Mouse (Mus musculus) left cerebral cortex, postnatal 10 days (tissue): ENCODE measurements around the gene Loxl1. TPM values are rescaled to one million over a fixed set of nuclear protein-coding genes. Genes with fewer than 3 reads are reported as not detected.
A peak's percentile ranks its signal among the peaks of the same experiment; 100 is the strongest.
"Not testable (repeated sequence)": the region's sequence is repeated elsewhere in the genome, so short reads cannot be mapped to it uniquely, and the experiment has no call there.

ENCODE experiments used
- DNase-seq, 2 experiments: peaks; one replicate each; pipeline ENCODE4 v3.0.0; 2021 to 2022; ENCODE audit warnings: low spot score in 2 of 2, mixed read lengths in 1 of 2; ENCODE audit errors: extremely low spot score in 1 of 2
- intact Hi-C: fragments of 180-260 bp; cut with DNase I; formaldehyde crosslinking; loops from one replicate; pipeline ENCODE4 v1.15.1; 2025
- total RNA-seq, 2 experiments: library from RNA; stranded (reverse); gene quantifications; 2 replicates each; pipeline ENCODE4 v1.2.3; 2021

Loxl1 gene
- total RNA-seq, 2 experiments from 2014 or later, result 3.5 to 3.9 TPM

GRCm38 (mm10) chr9:58281597-58281996 lies 31.4 kb downstream of the Loxl1 start:
- peak in 1 of 2 experiments; percentile 41 for DNase-seq
- intact Hi-C loops, result no loop called here

GRCm38 (mm10) chr9:58280259-58281109 lies 32.5 kb downstream of the Loxl1 start:
- intact Hi-C loops, result no loop called here
- DNase-seq, result peak; percentile 69 to 78

GRCm38 (mm10) chr9:58279780-58280179 lies 33.2 kb downstream of the Loxl1 start:
- DNase-seq, result no peak
- intact Hi-C loops, result no loop called here

GRCm38 (mm10) chr9:58278821-58279723 lies 33.9 kb downstream of the Loxl1 start:
- DNase-seq, result no peak
- intact Hi-C loops, result no loop called here

- DNase-seq, result no peak
- intact Hi-C loops, result no loop called here
Measured at GRCm38 (mm10) chr9:58278313-58278712, 34.7 kb downstream of the Loxl1 start.

- DNase-seq, result no peak
- intact Hi-C loops, result no loop called here
Measured at GRCm38 (mm10) chr9:58276346-58276745, 36.6 kb downstream of the Loxl1 start.

GRCm38 (mm10) chr9:58275797-58276196 lies 37.2 kb downstream of the Loxl1 start:
- no peak for DNase-seq
- intact Hi-C loops, result no loop called here

GRCm38 (mm10) chr9:58275115-58275774 lies 37.7 kb downstream of the Loxl1 start:
- DNase-seq, result peak in 1 of 2 experiments; percentile 49
- intact Hi-C loops, result no loop called here

GRCm38 (mm10) chr9:58274626-58275025 lies 38.4 kb downstream of the Loxl1 start:
- no peak for DNase-seq
- intact Hi-C loops, result loop anchor here (5.0 kb wide), 1 partner anchor 237 kb away; no protein-coding TSS in a partner anchor

GRCm38 (mm10) chr9:58274101-58274604 lies 38.8 kb downstream of the Loxl1 start:
- no peak for DNase-seq
- intact Hi-C loops, result loop anchor here (5.0 kb wide), 1 partner anchor 237 kb away; no protein-coding TSS in a partner anchor

GRCm38 (mm10) chr9:58272855-58273254 lies 40.1 kb downstream of the Loxl1 start:
- intact Hi-C loops, result loop anchor here (5.0 kb wide), 1 partner anchor 236 kb away; no protein-coding TSS in a partner anchor
- DNase-seq, result no peak

- intact Hi-C loops, result loop anchor here (5.0 kb wide), 1 partner anchor 235 kb away; no protein-coding TSS in a partner anchor
- DNase-seq, result no peak
Measured at GRCm38 (mm10) chr9:58272068-58272541, 40.9 kb downstream of the Loxl1 start.

- intact Hi-C loops, result loop anchor here (5.0 kb wide), 1 partner anchor 234 kb away; no protein-coding TSS in a partner anchor
Measured at GRCm38 (mm10) chr9:58271551-58271950, 41.4 kb downstream of the Loxl1 start.

GRCm38 (mm10) chr9:58271109-58271508 lies 41.9 kb downstream of the Loxl1 start:
- intact Hi-C loops, result loop anchor here (5.0 kb wide), 1 partner anchor 234 kb away; no protein-coding TSS in a partner anchor
- DNase-seq, result no peak

More at GRCm38 (mm10) chr9:58271551-58271950, 41.4 kb downstream of the Loxl1 start:
- DNase-seq, result not testable (repeated sequence)

- no peak for DNase-seq
- intact Hi-C loops, result loop anchor here (5.0 kb wide), 1 partner anchor 233 kb away; no protein-coding TSS in a partner anchor
Measured at GRCm38 (mm10) chr9:58270081-58270480, 42.9 kb downstream of the Loxl1 start.

GRCm38 (mm10) chr9:58268384-58269313 lies 44.3 kb downstream of the Loxl1 start:
- DNase-seq, result peak; percentile 48 to 61
- intact Hi-C loops, result no loop called here

- no peak for DNase-seq
- intact Hi-C loops, result no loop called here
Measured at GRCm38 (mm10) chr9:58267046-58267445, 45.9 kb downstream of the Loxl1 start.
